Mouse (Mus musculus) liver, embryonic 12.5 days (tissue): ENCODE measurements around the gene Zic2. TPM values are rescaled to one million over a fixed set of nuclear protein-coding genes. Genes with fewer than 3 reads are reported as not detected.
"Not testable (repeated sequence)": the region's sequence is repeated elsewhere in the genome, so short reads cannot be mapped to it uniquely, and the experiment has no call there.

Experiments used
- ATAC-seq: fragments of 200-750 bp; cut with Nextera tagmentation; 2 replicates; pipeline ENCODE4 v1.8.0; 2017; ENCODE audit warnings: moderate number of reproducible peaks, mild to moderate bottlenecking, moderate library complexity
- H3K27ac ChIP-seq: fragments of 300-500 bp; sonication (generic); 2 replicates; pipeline ENCODE4 v1.5.1; 2016; ENCODE audit warnings: mild to moderate bottlenecking
- H3K27me3 ChIP-seq: fragments of 300-500 bp; sonication (generic); replicated peaks from 2 replicates; pipeline ENCODE4 v1.6.1; 2016; ENCODE audit warnings: mild to moderate bottlenecking, moderate library complexity
- H3K36me3 ChIP-seq: fragments of 300-500 bp; sonication (generic); 2 replicates; pipeline ENCODE4 v1.6.1; 2016; ENCODE audit warnings: mild to moderate bottlenecking, moderate library complexity
- H3K4me1 ChIP-seq: fragments of 300-500 bp; sonication (generic); 2 replicates; pipeline ENCODE4 v1.6.1; 2016
- H3K4me2 ChIP-seq: fragments of 300-500 bp; sonication (generic); 2 replicates; pipeline ENCODE4 v1.6.1; 2016; ENCODE audit warnings: mild to moderate bottlenecking, moderate library complexity
- H3K4me3 ChIP-seq: fragments of 300-500 bp; sonication (generic); 2 replicates; pipeline ENCODE4 v1.5.1; 2016; ENCODE audit warnings: mild to moderate bottlenecking, moderate library complexity
- H3K9ac ChIP-seq: fragments of 300-500 bp; sonication (generic); 2 replicates; pipeline ENCODE4 v1.6.1; 2016; ENCODE audit warnings: mild to moderate bottlenecking, moderate library complexity
- H3K9me3 ChIP-seq: fragments of 300-500 bp; sonication (generic); replicated peaks from 2 replicates; pipeline ENCODE4 v1.6.1; 2016; ENCODE audit warnings: mild to moderate bottlenecking, moderate library complexity
- WGBS: fragments of 180-500 bp; shearing (Covaris S2); methylation state at CpG from one replicate; pipeline ENCODE4 v1.1.7; 2016; ENCODE audit not compliant: insufficient replicate concordance; 5-methylcytosine and 5-hydroxymethylcytosine counted together
- polyA plus RNA-seq: library from polyadenylated mRNA; unstranded; fragments of >200 nt; fragmentation: Nextera tagmentation; extraction: Ambion mirVana; gene quantifications from 2 replicates; pipeline ENCODE4 v1.2.1, GENCODE M21; 2016

Gene Zic2
- polyA plus RNA-seq, 1 experiment from 2014 or later: not detected

GRCm38 (mm10) chr14:122463080-122463691 is 12.0 kb upstream of the Zic2 start:
- Histone ChIP-seq H3K9me3 (no peaks in the 10 kb centered on the region), H3K4me1 (peaks cover 26% of the 10 kb centered on the region), H3K27ac (no peak overlapping the region), H3K4me2 (peak overlapping the region; percentile 77), H3K27me3 (peaks cover 88% of the 10 kb centered on the region), H3K36me3 (no peaks in the 10 kb centered on the region), H3K9ac (no peak overlapping the region), H3K4me3 (peak overlapping the region; percentile 53)
- 2% methylated on average over 40 of the region's 40 CpGs for WGBS
- no peak for ATAC-seq

- Histone ChIP-seq H3K27me3 (peaks cover 91% of the 10 kb centered on the region), H3K4me2 (peak overlapping the region; percentile 77), H3K4me3 (peak overlapping the region; percentile 53), H3K4me1 (peaks cover 26% of the 10 kb centered on the region)
- H3K9me3 ChIP-seq, H3K36me3 ChIP-seq, H3K27ac ChIP-seq, H3K9ac ChIP-seq: not testable (repeated sequence)
- peak; percentile 26 for ATAC-seq
- WGBS: under 1% methylated on average over 47 of the region's 58 CpGs
These were observed 11.4 kb upstream of the Zic2 start for GRCm38 (mm10) chr14:122463734-122464341.

- H3K4me1 ChIP-seq: peaks cover 26% of the 10 kb centered on the region
- no peak overlapping the region for H3K9ac ChIP-seq
- peak overlapping the region; percentile 77 for H3K4me2 ChIP-seq
- H3K9me3 ChIP-seq: no peaks in the 10 kb centered on the region
- peak; percentile 19 for ATAC-seq
- WGBS: 2% methylated on average over 24 of the region's 62 CpGs
- no peak overlapping the region for H3K27ac ChIP-seq
- peak overlapping the region; percentile 53 for H3K4me3 ChIP-seq
- H3K36me3 ChIP-seq: no peaks in the 10 kb centered on the region
- peaks cover 95% of the 10 kb centered on the region for H3K27me3 ChIP-seq
These were observed 10.9 kb upstream of the Zic2 start for GRCm38 (mm10) chr14:122464351-122464762.

GRCm38 (mm10) chr14:122464763-122465741 is 10.2 kb upstream of the Zic2 start, which contains the start of gene Zic5:
Zic5 (minus strand) TSS chr14:122465677.
- no peaks in the 10 kb centered on the region for H3K36me3 ChIP-seq
- ATAC-seq: peak; percentile 48
- H3K9ac ChIP-seq: no peak within 1 kb of the TSS
- no peak within 1 kb of the TSS for H3K27ac ChIP-seq
- 2% methylated on average over 56 of the region's 62 CpGs for WGBS
- H3K9me3 ChIP-seq: no peaks in the 10 kb centered on the region
- peaks cover 26% of the 10 kb centered on the region for H3K4me1 ChIP-seq
- peak within 1 kb of the TSS; percentile 53 for H3K4me3 ChIP-seq
- H3K27me3 ChIP-seq: peaks cover 95% of the 10 kb centered on the region
- peak within 1 kb of the TSS; percentile 77 for H3K4me2 ChIP-seq

GRCm38 (mm10) chr14:122465931-122466490 is 9.2 kb upstream of the Zic2 start:
- peaks cover 98% of the 10 kb centered on the region for H3K27me3 ChIP-seq
- no peak for ATAC-seq
- H3K4me2 ChIP-seq: no peak overlapping the region
- WGBS: 23% methylated on average over 13 of the region's 13 CpGs
- H3K4me1 ChIP-seq: peaks cover 26% of the 10 kb centered on the region
- no peaks in the 10 kb centered on the region for H3K9me3 ChIP-seq
- no peak overlapping the region for H3K27ac ChIP-seq
- no peak overlapping the region for H3K4me3 ChIP-seq
- no peak overlapping the region for H3K9ac ChIP-seq
- no peaks in the 10 kb centered on the region for H3K36me3 ChIP-seq

GRCm38 (mm10) chr14:122466756-122467362 is 8.4 kb upstream of the Zic2 start:
- H3K9me3 ChIP-seq: no peaks in the 10 kb centered on the region
- H3K27ac ChIP-seq: no peak overlapping the region
- H3K4me3 ChIP-seq: no peak overlapping the region
- H3K27me3 ChIP-seq: peaks cover 100% of the 10 kb centered on the region
- H3K36me3 ChIP-seq: no peaks in the 10 kb centered on the region
- peaks cover 26% of the 10 kb centered on the region for H3K4me1 ChIP-seq
- no peak overlapping the region for H3K4me2 ChIP-seq
- no peak overlapping the region for H3K9ac ChIP-seq
- no peak for ATAC-seq
- 56% methylated on average over 7 of the region's 7 CpGs for WGBS

- peaks cover 100% of the 10 kb centered on the region for H3K27me3 ChIP-seq
- no peaks in the 10 kb centered on the region for H3K9me3 ChIP-seq
- peaks cover 25% of the 10 kb centered on the region for H3K4me1 ChIP-seq
- no peak for ATAC-seq
- no peak overlapping the region for H3K27ac ChIP-seq
- no peak overlapping the region for H3K9ac ChIP-seq
- H3K36me3 ChIP-seq: no peaks in the 10 kb centered on the region
- WGBS: 9% methylated on average over 23 of the region's 23 CpGs
- no peak overlapping the region for H3K4me2 ChIP-seq
- no peak overlapping the region for H3K4me3 ChIP-seq
These were observed 7.1 kb upstream of the Zic2 start for GRCm38 (mm10) chr14:122467926-122468841.

- H3K9me3 ChIP-seq: no peaks in the 10 kb centered on the region
- no peak overlapping the region for H3K4me3 ChIP-seq
- WGBS: 3% methylated on average over 28 of the region's 28 CpGs
These were observed 6.1 kb upstream of the Zic2 start for GRCm38 (mm10) chr14:122468971-122469755.

GRCm38 (mm10) chr14:122471449-122472085 is 3.7 kb upstream of the Zic2 start:
- Histone ChIP-seq H3K4me1 (peaks cover 20% of the 10 kb centered on the region), H3K9me3 (no peaks in the 10 kb centered on the region), H3K36me3 (no peaks in the 10 kb centered on the region), H3K4me2 (no peak overlapping the region), H3K4me3 (no peak overlapping the region), H3K9ac (no peak overlapping the region), H3K27ac (no peak overlapping the region), H3K27me3 (peaks cover 100% of the 10 kb centered on the region)
- ATAC-seq: no peak
- 6% methylated on average over 31 of the region's 31 CpGs for WGBS

More at GRCm38 (mm10) chr14:122468971-122469755, 6.1 kb upstream of the Zic2 start:
- no peak for ATAC-seq
- no peak overlapping the region for H3K4me2 ChIP-seq
- no peaks in the 10 kb centered on the region for H3K36me3 ChIP-seq
- peaks cover 100% of the 10 kb centered on the region for H3K27me3 ChIP-seq
- H3K4me1 ChIP-seq: peaks cover 18% of the 10 kb centered on the region
- no peak overlapping the region for H3K9ac ChIP-seq
- no peak overlapping the region for H3K27ac ChIP-seq

GRCm38 (mm10) chr14:122472161-122472560 is 3.1 kb upstream of the Zic2 start:
- H3K27me3 ChIP-seq: peaks cover 100% of the 10 kb centered on the region
- no peaks in the 10 kb centered on the region for H3K36me3 ChIP-seq
- H3K4me3 ChIP-seq: no peak overlapping the region
- H3K4me2 ChIP-seq: no peak overlapping the region
- H3K4me1 ChIP-seq: peaks cover 20% of the 10 kb centered on the region
- H3K9ac ChIP-seq: no peak overlapping the region
- no peaks in the 10 kb centered on the region for H3K9me3 ChIP-seq
- ATAC-seq: no peak
- H3K27ac ChIP-seq: no peak overlapping the region
- 2% methylated on average over 13 of the region's 13 CpGs for WGBS
